Mouse (Mus musculus) left cerebral cortex, postnatal 10 days (tissue): Measurements from ENCODE around the gene Dennd1b. TPM values are rescaled to one million over a fixed set of nuclear protein-coding genes. Genes with fewer than 3 reads are reported as not detected.

ENCODE experiments used
- DNase-seq, 2 experiments: peaks; one replicate each; pipeline ENCODE4 v3.0.0; 2021 to 2022; ENCODE audit warnings: low spot score in 2 of 2, mixed read lengths in 1 of 2; ENCODE audit errors: extremely low spot score in 1 of 2
- intact Hi-C: fragments of 180-260 bp; cut with DNase I; formaldehyde crosslinking; loops from one replicate; pipeline ENCODE4 v1.15.1; 2025
- total RNA-seq, 2 experiments: library from RNA; stranded (reverse); gene quantifications; 2 replicates each; pipeline ENCODE4 v1.2.3; 2021

The Dennd1b gene
- total RNA-seq, 2 experiments from 2014 or later: 20.0 to 20.4 TPM

GRCm38 (mm10) chr1:139210505-139210904 is 247.3 kb downstream of the Dennd1b start:
- no peak for DNase-seq
- intact Hi-C loops: no loop called here

GRCm38 (mm10) chr1:139215311-139215710 is 252.1 kb downstream of the Dennd1b start:
- DNase-seq: no peak
- intact Hi-C loops: no loop called here

GRCm38 (mm10) chr1:139223804-139224203 is 260.6 kb downstream of the Dennd1b start:
- intact Hi-C loops: no loop called here
- DNase-seq: no peak

- intact Hi-C loops: no loop called here
- DNase-seq: no peak
Measured at GRCm38 (mm10) chr1:139224309-139224949, 261.2 kb downstream of the Dennd1b start.

Other genes with a start within 250 kb of the Dennd1b start
- gene Lhx9, start 114.9 kb upstream of the Dennd1b start, total RNA-seq: 1 to 10 TPM; 1.1 TPM
- 10 to 100 TPM; 14.6 to 15.4 TPM for gene 2310009B15Rik, start 106.6 kb upstream of the Dennd1b start, total RNA-seq